Mouse (Mus musculus) testis, adult 2 months (tissue): ENCODE measurements around the gene Mycbpap.

ENCODE experiments used
- CTCF ChIP-seq: fragments of 200-500 bp; IDR thresholded peaks from 2 replicates; pipeline ENCODE4 v1.5.1; 2012; ENCODE audit warnings: low read depth, mild to moderate bottlenecking, inconsistent platforms, low read length, moderate library complexity; ENCODE audit not compliant: control insufficient read depth, insufficient read depth, insufficient replicate concordance
- POLR2A ChIP-seq: fragments of 200-500 bp; IDR thresholded peaks from 2 replicates; pipeline ENCODE4 v1.6.1; 2012; ENCODE audit warnings: low read depth, mild to moderate bottlenecking, inconsistent platforms, low read length, moderate library complexity; ENCODE audit not compliant: control insufficient read depth

GRCm38 (mm10) chr11:94454756-94455155, 66.8 kb downstream of the Mycbpap start:
- no peak for TF ChIP-seq POLR2A
- no peak for TF ChIP-seq CTCF
